Mouse (Mus musculus): ENCODE data around the gene Lrrc61.
"Not testable (repeated sequence)": the region's sequence is repeated elsewhere in the genome, so short reads cannot be mapped to it uniquely, and the experiment has no call there.

Gene Lrrc61

GRCm38 (mm10) chr6:48554280-48555103 lies at the start of gene Lrrc61:
Gene Lrrc61, plus strand, starts transcription at chr6:48554796.
- CTCF ChIA-PET, result interaction anchor here (0.9 kb wide), 1 partner anchor 27 kb away, joined by 5 read pairs; no protein-coding TSS in a partner anchor

- CTCF ChIA-PET, result no interaction called here
Observed at GRCm38 (mm10) chr6:48508087-48508486, 46.5 kb upstream of the Lrrc61 start.

DNA sequence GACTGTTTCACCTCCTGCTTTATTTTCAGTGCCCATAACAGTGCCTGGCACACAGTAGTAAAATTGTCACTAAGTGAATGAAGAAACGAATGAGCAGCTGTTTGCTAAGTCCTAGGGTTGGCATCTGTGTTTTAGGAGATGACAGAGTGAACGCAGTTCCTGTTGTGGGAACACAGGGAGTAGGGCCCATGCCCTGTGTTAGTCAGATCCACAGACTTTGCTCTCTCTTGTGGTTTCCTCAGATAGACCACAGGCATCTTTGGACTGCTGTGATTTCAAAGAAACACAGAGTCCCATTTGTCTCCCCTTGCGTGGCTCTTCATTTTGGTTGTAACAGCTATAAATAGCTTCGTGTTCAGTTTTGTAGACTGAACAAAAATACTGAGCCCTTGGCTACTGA lies 44.2 kb upstream of the Lrrc61 start:
- CTCF ChIA-PET, result no interaction called here

DNA sequence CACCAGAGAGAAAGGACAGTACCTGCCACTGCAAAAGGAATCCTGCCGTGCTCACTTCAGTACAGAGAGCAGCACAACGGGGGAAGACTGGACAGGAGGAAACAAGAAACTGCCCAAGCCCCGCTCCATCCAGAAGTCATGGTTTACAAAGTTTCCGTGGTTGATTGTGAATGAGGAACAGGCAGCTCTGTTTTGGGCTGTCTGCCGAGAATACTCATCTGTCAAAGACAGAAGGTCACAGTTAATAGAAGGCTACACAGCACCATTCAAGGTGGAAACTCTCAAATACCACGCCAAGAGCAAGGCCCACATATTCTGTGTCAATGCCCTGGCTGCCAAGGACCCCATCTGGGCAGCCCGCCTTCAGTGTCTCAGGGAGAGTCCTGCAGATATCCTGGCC lies 42.7 kb upstream of the Lrrc61 start:
- CTCF ChIA-PET, result no interaction called here

GRCm38 (mm10) chr6:48524882-48525281 lies 29.7 kb upstream of the Lrrc61 start:
- CTCF ChIA-PET, result not testable (repeated sequence)

DNA sequence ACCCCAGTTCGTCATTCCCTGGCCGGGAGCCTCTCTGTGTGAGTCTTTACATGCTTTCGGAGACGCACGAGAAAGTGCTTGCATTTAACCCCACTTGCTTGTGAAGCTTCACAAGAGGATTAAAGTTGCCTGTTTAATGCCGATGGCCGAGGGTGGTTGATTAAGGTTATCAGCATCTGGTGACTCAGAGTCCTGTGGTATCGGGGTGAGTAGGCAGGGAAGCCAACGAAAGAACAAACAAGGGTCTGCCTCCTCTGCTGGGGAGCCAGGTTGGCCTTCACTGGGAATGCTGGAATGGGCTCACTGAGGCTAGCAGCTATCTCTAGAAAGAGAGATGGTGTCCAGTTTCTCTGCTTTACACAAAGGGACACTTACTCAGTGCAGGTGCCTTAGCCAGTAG lies 26.7 kb upstream of the Lrrc61 start:
- CTCF ChIA-PET, result interaction anchor here (0.6 kb wide), 1 partner anchor 1767 kb away, joined by 3 read pairs; no protein-coding TSS in a partner anchor

DNA sequence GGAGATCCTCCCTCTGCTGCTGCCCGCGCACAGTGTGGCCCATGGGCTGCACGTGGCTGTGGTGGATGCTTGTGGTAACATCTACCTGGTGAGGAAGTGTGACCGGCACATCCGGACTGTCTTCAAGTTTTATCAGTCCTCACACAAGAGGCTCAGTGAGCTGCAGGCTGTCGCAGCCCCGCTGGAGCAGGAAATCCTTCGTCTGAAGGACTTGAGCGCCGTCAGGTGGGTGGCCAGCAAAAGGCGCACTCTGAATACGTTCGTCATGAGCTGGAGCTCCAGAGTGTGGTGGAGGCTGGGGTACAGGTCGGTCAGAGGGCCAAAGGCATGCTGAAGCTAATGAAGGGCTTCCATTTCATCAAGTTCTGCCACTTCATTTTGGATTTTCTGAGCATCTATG lies 25.3 kb upstream of the Lrrc61 start:
- CTCF ChIA-PET, result interaction anchor here (0.6 kb wide), 1 partner anchor 286 kb away, joined by 6 read pairs; no protein-coding TSS in a partner anchor

- CTCF ChIA-PET, result no interaction called here
Observed at GRCm38 (mm10) chr6:48529871-48530440, 24.6 kb upstream of the Lrrc61 start.

DNA sequence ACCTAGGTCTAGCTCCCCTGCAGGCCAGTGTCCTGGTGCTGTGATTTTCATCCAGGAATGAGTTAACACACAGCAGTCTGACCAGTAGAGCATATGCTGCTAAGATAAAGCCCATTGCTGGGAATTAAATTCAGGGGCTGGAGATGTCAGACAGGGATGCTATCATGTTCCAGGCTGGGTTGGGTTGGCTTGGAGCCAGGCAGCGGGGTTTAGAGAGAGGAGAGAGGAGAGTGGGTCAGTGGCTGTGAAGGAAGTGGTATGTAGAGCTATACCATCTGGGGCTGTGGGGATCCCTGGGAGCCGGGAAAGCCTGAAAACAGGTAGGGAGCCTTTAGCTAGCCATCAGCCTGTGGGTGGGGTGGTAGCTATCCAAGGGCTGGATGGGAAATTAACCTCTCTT lies 23.7 kb upstream of the Lrrc61 start:
- CTCF ChIA-PET, result no interaction called here

- CTCF ChIA-PET, result interaction anchor here (0.6 kb wide), 1 partner anchor 253 kb away, joined by 5 read pairs; no protein-coding TSS in a partner anchor
Observed at GRCm38 (mm10) chr6:48533475-48533874, 21.1 kb upstream of the Lrrc61 start.

- CTCF ChIA-PET, result no interaction called here
Observed at GRCm38 (mm10) chr6:48534913-48535312, 19.7 kb upstream of the Lrrc61 start.

DNA sequence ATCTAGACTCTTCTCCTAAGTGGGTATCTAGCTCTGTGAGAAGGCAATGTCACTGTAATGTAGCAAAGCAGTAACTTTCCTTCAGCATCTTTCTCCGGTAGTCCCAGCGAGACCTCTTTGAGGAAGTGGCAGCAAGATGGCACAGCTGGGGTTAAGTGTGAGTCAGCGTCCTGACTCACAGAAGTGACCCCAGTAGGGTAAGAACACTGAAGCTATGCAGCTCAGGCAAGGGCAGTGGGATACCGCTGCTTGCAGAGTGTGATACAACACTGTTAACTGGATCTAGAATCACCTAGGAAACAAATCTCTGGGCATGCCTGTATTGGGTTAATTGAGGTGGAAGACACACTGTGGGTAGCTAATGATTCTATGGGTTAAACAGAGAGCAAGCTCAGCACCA lies 18.5 kb upstream of the Lrrc61 start:
- CTCF ChIA-PET, result no interaction called here

DNA sequence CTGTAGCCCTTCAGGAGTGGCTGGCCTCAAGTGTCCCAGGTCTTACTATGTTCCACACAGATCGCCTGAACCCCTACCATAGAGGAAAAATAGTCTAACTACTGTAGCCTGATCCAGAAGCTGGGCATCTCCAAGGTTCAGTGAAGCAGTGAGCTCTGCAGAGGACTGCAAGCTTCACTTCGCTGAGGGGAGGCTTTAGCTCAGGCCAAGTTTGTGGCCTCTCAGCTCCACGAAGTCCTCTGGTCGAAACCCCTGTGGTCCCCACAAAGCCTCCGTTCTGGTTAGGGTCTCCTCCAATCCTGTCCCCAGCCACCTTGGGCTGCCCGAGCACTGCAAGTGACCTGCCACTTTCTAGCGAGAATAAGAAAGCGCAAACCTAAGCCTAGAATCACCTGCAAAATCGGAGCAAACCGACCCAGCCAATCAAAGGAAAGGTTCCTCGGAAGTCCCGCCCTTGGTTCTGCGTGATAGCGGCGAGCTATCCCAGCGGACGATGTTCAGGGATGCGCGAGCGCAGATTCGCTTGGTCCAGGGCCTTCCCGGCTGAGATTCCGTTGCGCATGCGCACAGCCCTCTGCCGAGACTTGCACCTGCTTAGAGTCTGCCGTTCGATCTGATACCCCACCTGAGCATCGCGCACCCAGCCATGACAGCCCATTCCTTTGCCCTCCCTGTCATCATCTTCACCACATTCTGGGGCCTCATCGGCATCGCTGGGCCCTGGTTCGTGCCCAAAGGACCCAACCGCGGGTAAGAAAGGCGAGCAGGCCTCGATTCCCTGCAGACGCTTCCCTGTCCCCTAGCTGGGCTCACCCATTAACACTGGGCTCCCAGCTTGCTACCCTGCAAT lies 17.3 kb upstream of the Lrrc61 start, which contains the start of gene Atp6v0e2:
Gene Atp6v0e2 (plus strand): TSS at position 511 of the 850 bp plus-strand sequence.
- CTCF ChIA-PET, result no interaction called here

DNA sequence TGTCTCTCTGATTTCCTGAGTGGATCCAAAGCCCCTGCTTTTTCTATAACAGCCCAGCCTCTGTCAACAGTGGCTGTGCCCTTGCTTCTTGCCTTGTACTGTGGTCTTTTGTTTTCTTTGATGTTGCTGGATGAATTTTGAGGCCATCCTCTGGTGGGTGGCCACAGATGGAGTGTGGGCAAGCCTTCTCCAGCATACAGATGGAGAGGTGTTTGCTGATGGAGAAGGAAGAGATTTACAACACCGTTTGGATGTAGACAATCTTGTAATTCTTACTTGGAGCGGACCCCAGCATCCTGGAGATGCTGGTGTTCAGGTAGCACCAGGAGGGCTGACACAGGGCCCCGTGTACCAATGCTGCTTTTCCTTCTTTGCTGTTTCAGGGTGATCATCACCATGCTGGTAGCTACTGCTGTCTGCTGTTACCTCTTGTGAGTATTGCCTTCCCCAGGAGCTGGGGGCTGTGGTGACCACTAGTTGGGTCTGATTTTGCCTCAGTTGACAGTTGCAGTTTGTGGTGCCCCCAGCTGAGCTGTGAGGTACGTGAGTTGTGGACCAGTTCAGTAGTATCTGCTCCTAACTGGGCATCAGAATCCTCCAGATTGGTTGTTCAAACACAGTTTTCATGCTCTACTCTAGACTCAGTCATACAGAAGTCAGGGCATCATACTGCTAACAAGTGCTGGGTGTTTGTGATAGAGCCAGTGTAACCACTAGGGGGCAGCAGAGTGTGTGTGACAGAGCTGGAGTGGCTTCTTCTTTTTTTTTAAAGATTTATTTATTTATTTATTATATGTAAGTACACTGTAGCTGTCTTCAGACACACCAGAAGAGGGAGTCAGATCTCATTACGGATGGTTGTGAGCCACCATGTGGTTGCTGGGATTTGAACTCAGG lies 15.5 kb upstream of the Lrrc61 start:
- CTCF ChIA-PET, result no interaction called here

- CTCF ChIA-PET, result interaction anchor here (0.6 kb wide), 1 partner anchor 1475 kb away, joined by 3 read pairs; no protein-coding TSS in a partner anchor
Observed at GRCm38 (mm10) chr6:48539860-48540259, 14.7 kb upstream of the Lrrc61 start.

DNA sequence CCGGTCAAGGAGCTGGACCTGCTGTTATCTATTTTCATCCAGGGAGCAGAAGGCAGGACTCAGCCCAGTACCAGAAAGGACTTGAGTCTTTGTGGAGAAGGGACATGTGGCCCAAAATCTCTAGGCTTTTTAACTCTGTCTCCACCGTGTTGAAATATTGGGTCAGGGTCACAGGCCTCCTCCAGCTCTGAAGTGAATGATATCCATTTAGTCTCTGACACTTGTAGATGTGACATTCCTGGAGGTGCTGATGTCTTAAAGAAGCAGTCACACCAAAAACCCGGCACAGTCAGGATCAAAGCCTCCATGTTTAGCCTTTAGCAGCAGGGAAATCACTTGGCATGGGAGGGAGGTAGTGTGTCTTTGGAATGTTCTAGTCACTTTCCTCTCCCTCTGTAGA lies 13.9 kb upstream of the Lrrc61 start:
- CTCF ChIA-PET, result no interaction called here

DNA sequence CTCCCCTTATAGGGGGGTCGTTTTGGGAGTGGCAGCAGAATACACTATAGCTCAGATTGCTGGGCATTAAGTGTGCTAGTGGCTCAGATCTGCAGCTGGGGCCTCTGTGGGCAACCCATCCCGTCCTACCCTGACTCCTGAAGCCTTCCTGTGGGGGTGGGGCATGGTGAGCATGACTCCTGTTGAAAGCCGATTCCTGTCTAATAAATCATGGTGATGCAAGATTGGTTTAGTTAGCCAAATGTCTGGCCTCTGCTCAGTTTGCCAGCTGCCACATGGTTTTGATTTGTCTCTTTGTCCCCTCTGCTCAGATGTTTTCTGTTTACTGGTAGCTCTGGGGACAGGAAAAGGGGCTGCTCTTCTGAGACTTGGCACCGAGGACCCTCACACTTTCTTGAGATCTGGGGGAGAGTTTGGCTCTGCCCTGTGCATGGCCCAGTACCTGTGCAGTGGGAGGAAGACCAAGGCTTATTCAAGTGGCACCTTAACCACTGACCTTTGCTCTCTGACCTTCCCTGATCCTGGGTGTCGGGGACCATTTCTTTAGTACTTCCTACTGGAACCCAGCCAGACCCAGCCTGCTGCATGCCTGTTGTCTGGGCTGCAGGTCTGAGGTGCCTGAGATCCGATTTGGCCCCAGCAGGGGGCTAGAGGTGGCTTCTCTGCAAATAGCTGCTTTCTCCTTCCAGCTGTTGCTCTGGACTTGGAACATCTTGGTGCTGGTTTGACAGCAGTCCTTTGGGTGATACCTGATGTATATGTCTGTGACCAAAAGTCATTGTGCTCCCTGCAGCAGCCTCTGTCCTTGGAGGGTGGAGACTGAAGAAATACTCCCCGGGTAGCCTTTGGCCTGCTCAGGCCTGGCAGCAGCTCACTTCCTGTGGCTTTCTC lies 12.8 kb upstream of the Lrrc61 start:
- CTCF ChIA-PET, result no interaction called here

- CTCF ChIA-PET, result no interaction called here
Observed at GRCm38 (mm10) chr6:48542631-48543030, 12.0 kb upstream of the Lrrc61 start.

DNA sequence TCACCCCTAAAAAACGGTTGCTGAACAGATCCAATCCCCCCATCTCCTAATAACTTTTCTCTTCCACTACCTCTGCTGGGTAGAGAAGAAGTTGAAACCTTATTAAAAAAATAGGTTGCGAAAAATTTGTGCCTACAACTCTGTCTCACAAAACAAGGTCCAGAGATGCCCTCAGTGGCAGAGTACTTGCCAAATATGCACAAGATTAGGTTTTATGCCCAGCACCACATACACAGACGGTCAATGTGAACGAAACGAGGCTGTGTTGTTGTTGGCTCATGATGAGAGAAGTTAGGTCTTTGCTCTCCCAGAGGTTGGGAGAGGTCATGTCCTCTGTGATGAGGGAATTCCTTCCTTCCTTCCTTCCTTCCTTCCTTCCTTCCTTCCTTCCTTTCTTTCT lies 9.3 kb upstream of the Lrrc61 start:
- CTCF ChIA-PET, result no interaction called here

- CTCF ChIA-PET, result interaction anchor here (0.6 to 0.7 kb wide), 2 partner anchors 37 to 101 kb away, joined by 3 to 7 read pairs; no protein-coding TSS in a partner anchor
Observed at GRCm38 (mm10) chr6:48546271-48546670, 8.3 kb upstream of the Lrrc61 start.
